Mouse (Mus musculus): ENCODE data around the gene Alad. TPM values are rescaled to one million over a fixed set of nuclear protein-coding genes. Genes with fewer than 3 reads are reported as not detected.

Alad gene
- polyA plus RNA-seq, 1 experiment, result 64.4 TPM

- DNase-seq, result peak in 1 of 2 experiments; percentile 53
These were observed 22.9 kb downstream of the Alad start for GRCm38 (mm10) chr4:62496815-62497214.

GRCm38 (mm10) chr4:62495946-62496345 is 23.8 kb downstream of the Alad start:
- 19% methylated on average over 8 of the region's 8 CpGs for WGBS
- no peaks in the 10 kb centered on the region for H3K27me3 ChIP-seq (ENCODE audit: control insufficient read depth, insufficient read depth, low read length)
- H3K27ac ChIP-seq (ENCODE audit: insufficient read depth, low read length), result no peak overlapping the region
- no peak for TF ChIP-seq CTCF (IDR thresholded peaks at IDR 0.05; ENCODE audit: borderline replicate concordance, insufficient read depth, low read depth, low read length)
- no peak for TF ChIP-seq POLR2A (IDR thresholded peaks at IDR 0.05; ENCODE audit: borderline replicate concordance, insufficient read depth, low read length)
- no peak for DNase-seq
- peaks cover 13% of the 10 kb centered on the region for H3K4me1 ChIP-seq (ENCODE audit: control insufficient read depth, insufficient read depth, low read length)
- H3K4me3 ChIP-seq (replicated peaks; ENCODE audit: insufficient read depth, low read depth, low read length), result no peak overlapping the region

More at GRCm38 (mm10) chr4:62496815-62497214, 22.9 kb downstream of the Alad start:
- Histone ChIP-seq H3K27me3 (ENCODE audit: control insufficient read depth, insufficient read depth, low read length) (no peaks in the 10 kb centered on the region), H3K27ac (ENCODE audit: insufficient read depth, low read length) (no peak overlapping the region), H3K4me1 (ENCODE audit: control insufficient read depth, insufficient read depth, low read length) (peaks cover 13% of the 10 kb centered on the region), H3K4me3 (replicated peaks; ENCODE audit: insufficient read depth, low read depth, low read length) (no peak overlapping the region)
- TF ChIP-seq POLR2A (IDR thresholded peaks at IDR 0.05; ENCODE audit: borderline replicate concordance, insufficient read depth, low read length) (no peak), CTCF (IDR thresholded peaks at IDR 0.05; ENCODE audit: borderline replicate concordance, insufficient read depth, low read depth, low read length) (no peak)
- 17% methylated on average over 8 of the region's 8 CpGs for WGBS

GRCm38 (mm10) chr4:62494230-62494629 is 25.5 kb downstream of the Alad start:
- Histone ChIP-seq H3K4me1 (ENCODE audit: control insufficient read depth, insufficient read depth, low read length) (peaks cover 13% of the 10 kb centered on the region), H3K27me3 (ENCODE audit: control insufficient read depth, insufficient read depth, low read length) (no peaks in the 10 kb centered on the region), H3K4me3 (replicated peaks; ENCODE audit: insufficient read depth, low read depth, low read length) (no peak overlapping the region), H3K27ac (ENCODE audit: insufficient read depth, low read length) (no peak overlapping the region)
- no peak for DNase-seq
- WGBS, result 29% methylated on average over 9 of the region's 9 CpGs
- TF ChIP-seq POLR2A (IDR thresholded peaks at IDR 0.05; ENCODE audit: borderline replicate concordance, insufficient read depth, low read length), result no peak
- no peak for TF ChIP-seq CTCF (IDR thresholded peaks at IDR 0.05; ENCODE audit: borderline replicate concordance, insufficient read depth, low read depth, low read length)

GRCm38 (mm10) chr4:62492682-62493081 is 27.0 kb downstream of the Alad start:
- no peak overlapping the region for H3K4me3 ChIP-seq (replicated peaks; ENCODE audit: insufficient read depth, low read depth, low read length)
- no peaks in the 10 kb centered on the region for H3K27me3 ChIP-seq (ENCODE audit: control insufficient read depth, insufficient read depth, low read length)
- H3K4me1 ChIP-seq (ENCODE audit: control insufficient read depth, insufficient read depth, low read length), result peaks cover 13% of the 10 kb centered on the region
- DNase-seq, result no peak
- 60% methylated on average over 2 of the region's 2 CpGs for WGBS
- no peak for TF ChIP-seq CTCF (IDR thresholded peaks at IDR 0.05; ENCODE audit: borderline replicate concordance, insufficient read depth, low read depth, low read length)
- TF ChIP-seq POLR2A (IDR thresholded peaks at IDR 0.05; ENCODE audit: borderline replicate concordance, insufficient read depth, low read length), result no peak
- no peak overlapping the region for H3K27ac ChIP-seq (ENCODE audit: insufficient read depth, low read length)

GRCm38 (mm10) chr4:62487914-62488313 is 31.8 kb downstream of the Alad start:
- H3K4me1 ChIP-seq (ENCODE audit: control insufficient read depth, insufficient read depth, low read length), result no peaks in the 10 kb centered on the region
- no peak overlapping the region for H3K4me3 ChIP-seq (replicated peaks; ENCODE audit: insufficient read depth, low read depth, low read length)
- no peak for DNase-seq
- no peak for TF ChIP-seq CTCF (IDR thresholded peaks at IDR 0.05; ENCODE audit: borderline replicate concordance, insufficient read depth, low read depth, low read length)
- no peak for TF ChIP-seq POLR2A (IDR thresholded peaks at IDR 0.05; ENCODE audit: borderline replicate concordance, insufficient read depth, low read length)
- no peaks in the 10 kb centered on the region for H3K27me3 ChIP-seq (ENCODE audit: control insufficient read depth, insufficient read depth, low read length)
- 75% methylated on average over 2 of the region's 2 CpGs for WGBS
- no peak overlapping the region for H3K27ac ChIP-seq (ENCODE audit: insufficient read depth, low read length)

GRCm38 (mm10) chr4:62487172-62487571 is 32.5 kb downstream of the Alad start:
- Histone ChIP-seq H3K4me3 (replicated peaks; ENCODE audit: insufficient read depth, low read depth, low read length) (no peak overlapping the region), H3K27me3 (ENCODE audit: control insufficient read depth, insufficient read depth, low read length) (no peaks in the 10 kb centered on the region), H3K27ac (ENCODE audit: insufficient read depth, low read length) (no peak overlapping the region), H3K4me1 (ENCODE audit: control insufficient read depth, insufficient read depth, low read length) (no peaks in the 10 kb centered on the region)
- TF ChIP-seq CTCF (IDR thresholded peaks at IDR 0.05; ENCODE audit: borderline replicate concordance, insufficient read depth, low read depth, low read length) (no peak), POLR2A (IDR thresholded peaks at IDR 0.05; ENCODE audit: borderline replicate concordance, insufficient read depth, low read length) (no peak)
- DNase-seq, result no peak
- 95% methylated on average over 5 of the region's 5 CpGs for WGBS

- H3K27ac ChIP-seq (ENCODE audit: insufficient read depth, low read length), result no peak overlapping the region
- H3K4me1 ChIP-seq (ENCODE audit: control insufficient read depth, insufficient read depth, low read length), result no peaks in the 10 kb centered on the region
- 84% methylated on average over 15 of the region's 15 CpGs for WGBS
- no peak overlapping the region for H3K4me3 ChIP-seq (replicated peaks; ENCODE audit: insufficient read depth, low read depth, low read length)
- no peak for DNase-seq
- TF ChIP-seq CTCF (IDR thresholded peaks at IDR 0.05; ENCODE audit: borderline replicate concordance, insufficient read depth, low read depth, low read length) (no peak), POLR2A (IDR thresholded peaks at IDR 0.05; ENCODE audit: borderline replicate concordance, insufficient read depth, low read length) (no peak)
- no peaks in the 10 kb centered on the region for H3K27me3 ChIP-seq (ENCODE audit: control insufficient read depth, insufficient read depth, low read length)
These were observed 33.5 kb downstream of the Alad start for GRCm38 (mm10) chr4:62486162-62486696.

GRCm38 (mm10) chr4:62485450-62486161 is 34.1 kb downstream of the Alad start:
- H3K4me3 ChIP-seq (replicated peaks; ENCODE audit: insufficient read depth, low read depth, low read length), result no peak overlapping the region
- H3K27me3 ChIP-seq (ENCODE audit: control insufficient read depth, insufficient read depth, low read length), result no peaks in the 10 kb centered on the region
- peak in 1 of 2 experiments; percentile 46 for DNase-seq
- no peak overlapping the region for H3K27ac ChIP-seq (ENCODE audit: insufficient read depth, low read length)
- WGBS, result 62% methylated on average over 8 of the region's 8 CpGs
- no peak for TF ChIP-seq POLR2A (IDR thresholded peaks at IDR 0.05; ENCODE audit: borderline replicate concordance, insufficient read depth, low read length)
- TF ChIP-seq CTCF (IDR thresholded peaks at IDR 0.05; ENCODE audit: borderline replicate concordance, insufficient read depth, low read depth, low read length), result no peak
- H3K4me1 ChIP-seq (ENCODE audit: control insufficient read depth, insufficient read depth, low read length), result no peaks in the 10 kb centered on the region
